Mouse (Mus musculus) midbrain, embryonic 11.5 days (tissue): Measurements from ENCODE around the gene Hdc. TPM values are rescaled to one million over a fixed set of nuclear protein-coding genes. Genes with fewer than 3 reads are reported as not detected.

ENCODE experiments used
- ATAC-seq: fragments of 200-750 bp; cut with Nextera tagmentation; 2 replicates; pipeline ENCODE4 v1.8.0; 2017; ENCODE audit warnings: moderate TSS enrichment, moderate library complexity; ENCODE audit not compliant: low FRiP score
- DNase-seq: peaks from one replicate; pipeline ENCODE4 v3.0.0; 2015; ENCODE audit warnings: low spot score; ENCODE audit errors: missing footprints
- H3K27ac ChIP-seq: fragments of 300-500 bp; sonication (generic); 2 replicates; pipeline ENCODE4 v1.5.1; 2014; ENCODE audit warnings: low read depth, low read length
- H3K27me3 ChIP-seq: fragments of 300-500 bp; sonication (generic); 2 replicates; pipeline ENCODE4 v1.6.1; 2014; ENCODE audit warnings: mild to moderate bottlenecking, low read length, moderate library complexity, mixed read lengths; ENCODE audit not compliant: control insufficient read depth, insufficient read depth
- H3K36me3 ChIP-seq: fragments of 300-500 bp; sonication (generic); 2 replicates; pipeline ENCODE4 v1.6.1; 2014; ENCODE audit warnings: mild to moderate bottlenecking, low read length, moderate library complexity, mixed read lengths; ENCODE audit not compliant: control insufficient read depth, insufficient read depth
- H3K4me1 ChIP-seq: fragments of 300-500 bp; sonication (generic); 2 replicates; pipeline ENCODE4 v1.6.1; 2014; ENCODE audit warnings: low read length; ENCODE audit not compliant: control insufficient read depth, insufficient read depth
- H3K4me2 ChIP-seq: fragments of 300-500 bp; sonication (generic); 2 replicates; pipeline ENCODE4 v1.6.1; 2014; ENCODE audit warnings: mild to moderate bottlenecking, moderate library complexity
- H3K4me3 ChIP-seq: fragments of 300-500 bp; sonication (generic); 2 replicates; pipeline ENCODE4 v1.5.1; 2014; ENCODE audit warnings: low read depth, low read length
- H3K9ac ChIP-seq: fragments of 300-500 bp; sonication (generic); 2 replicates; pipeline ENCODE4 v1.6.1; 2014; ENCODE audit warnings: low read length
- H3K9me3 ChIP-seq: fragments of 300-500 bp; sonication (generic); 2 replicates; pipeline ENCODE4 v1.6.1; 2016; ENCODE audit warnings: low read length; ENCODE audit not compliant: control insufficient read depth
- WGBS: fragments of 180-500 bp; shearing (Covaris S2); extraction: QIAGEN DNeasy Blood & Tissue Kit; methylation state at CpG from one replicate; pipeline ENCODE4 v1.1.7; 2014; 5-methylcytosine and 5-hydroxymethylcytosine counted together
- polyA plus RNA-seq: library from polyadenylated mRNA; unstranded; fragments of >200 nt; fragmentation: Nextera tagmentation; extraction: Ambion mirVana; gene quantifications from 2 replicates; pipeline ENCODE4 v1.2.1, GENCODE M21; 2014

Hdc gene
- polyA plus RNA-seq, 1 experiment from 2014 or later: 0.42 TPM

GRCm38 (mm10) chr2:126551896-126552295, 67.2 kb downstream of the Hdc start:
- WGBS: 24% methylated on average over 5 of the region's 5 CpGs
- Histone ChIP-seq H3K4me1 (peaks cover 6% of the 10 kb centered on the region; the same call in 1 of the 2 replicates), H3K4me2 (no peak overlapping the region), H3K4me3 (no peak overlapping the region), H3K9ac (no peak overlapping the region), H3K27me3 (peaks cover 27% of the 10 kb centered on the region), H3K36me3 (no peaks in the 10 kb centered on the region), H3K27ac (no peak overlapping the region), H3K9me3 (no peaks in the 10 kb centered on the region)
- DNase-seq: peak; percentile 92
- no peak for ATAC-seq

- no peak overlapping the region for H3K27ac ChIP-seq
- WGBS: 71% methylated on average over 8 of the region's 8 CpGs
- no peaks in the 10 kb centered on the region for H3K36me3 ChIP-seq
- no peak overlapping the region for H3K4me3 ChIP-seq
- H3K9me3 ChIP-seq: no peaks in the 10 kb centered on the region
- peaks cover 27% of the 10 kb centered on the region for H3K27me3 ChIP-seq
- no peak overlapping the region for H3K4me2 ChIP-seq
- no peak overlapping the region for H3K9ac ChIP-seq
- H3K4me1 ChIP-seq: peaks cover 6% of the 10 kb centered on the region; the same call in 1 of the 2 replicates
- ATAC-seq (no peak), DNase-seq (no peak)
These were observed 67.7 kb downstream of the Hdc start for GRCm38 (mm10) chr2:126551244-126551890.

GRCm38 (mm10) chr2:126549681-126550080, 69.4 kb downstream of the Hdc start:
- H3K4me3 ChIP-seq: no peak overlapping the region
- DNase-seq: no peak
- ATAC-seq: no peak
- H3K4me1 ChIP-seq: peaks cover 6% of the 10 kb centered on the region; the same call in 1 of the 2 replicates
- WGBS: 90% methylated on average over 7 of the region's 7 CpGs
- H3K36me3 ChIP-seq: no peaks in the 10 kb centered on the region
- no peak overlapping the region for H3K4me2 ChIP-seq
- no peaks in the 10 kb centered on the region for H3K9me3 ChIP-seq
- H3K9ac ChIP-seq: no peak overlapping the region
- peaks cover 26% of the 10 kb centered on the region for H3K27me3 ChIP-seq
- H3K27ac ChIP-seq: no peak overlapping the region

- no peak overlapping the region for H3K27ac ChIP-seq
- ATAC-seq: no peak
- H3K4me1 ChIP-seq: no peaks in the 10 kb centered on the region
- peaks cover 2% of the 10 kb centered on the region; the same call in 1 of the 2 replicates for H3K27me3 ChIP-seq
- 92% methylated on average over 3 of the region's 3 CpGs for WGBS
- H3K9me3 ChIP-seq: no peaks in the 10 kb centered on the region
- no peak overlapping the region for H3K9ac ChIP-seq
- no peak overlapping the region for H3K4me3 ChIP-seq
- H3K4me2 ChIP-seq: no peak overlapping the region
- H3K36me3 ChIP-seq: no peaks in the 10 kb centered on the region
- no peak for DNase-seq
These were observed 72.7 kb downstream of the Hdc start for GRCm38 (mm10) chr2:126546392-126546791.

GRCm38 (mm10) chr2:126545297-126545696, 73.8 kb downstream of the Hdc start:
- Histone ChIP-seq H3K4me1 (no peaks in the 10 kb centered on the region), H3K4me2 (no peak overlapping the region), H3K4me3 (no peak overlapping the region), H3K9me3 (no peaks in the 10 kb centered on the region), H3K27me3 (no peaks in the 10 kb centered on the region), H3K27ac (no peak overlapping the region), H3K9ac (no peak overlapping the region), H3K36me3 (no peaks in the 10 kb centered on the region)
- DNase-seq (no peak), ATAC-seq (no peak)
- WGBS: 74% methylated on average over 5 of the region's 5 CpGs

Other genes starting within 250 kb of the Hdc start
- 0.07 TPM in 1 of 2 replicates, not detected in the other for gene Atp8b4, start 118.6 kb downstream of the Hdc start, polyA plus RNA-seq
- gene Slc27a2, start 66.9 kb downstream of the Hdc start, polyA plus RNA-seq: 3.3 and 3.8 TPM in 2 replicates
- 88.4 and 94.5 TPM in 2 replicates for gene Gabpb1, start 57.0 kb upstream of the Hdc start, polyA plus RNA-seq
- 47.7 and 53.2 TPM in 2 replicates for gene Usp8, start 88.0 kb upstream of the Hdc start, polyA plus RNA-seq
- gene Usp50, start 164.2 kb upstream of the Hdc start, polyA plus RNA-seq: 2.1 and 2.6 TPM in 2 replicates